Mouse (Mus musculus): ENCODE measurements around the gene Rfc4. TPM values are rescaled to one million over a fixed set of nuclear protein-coding genes. Genes with fewer than 3 reads are reported as not detected.
A peak's percentile ranks its signal among the peaks of the same experiment; 100 is the strongest.
"Not testable (repeated sequence)": the region's sequence is repeated elsewhere in the genome, so short reads cannot be mapped to it uniquely, and the experiment has no call there.

The Rfc4 gene
- polyA plus RNA-seq, 1 experiment from 2014 or later = 150 TPM

GRCm38 (mm10) chr16:23107946-23108759, 19.4 kb downstream of the Rfc4 start:
- peak; percentile 93 for ATAC-seq
- Histone ChIP-seq H3K9me3 (replicated peaks) (no peaks in the 10 kb centered on the region), H3K36me3 (ENCODE audit: poor library complexity, severe bottlenecking) (peaks cover 43% of the 10 kb centered on the region), H3K27ac (peak overlapping the region; percentile 94), H3K27me3 (no peaks in the 10 kb centered on the region), H3K9ac (peak overlapping the region; percentile 100), H3K4me2 (peak overlapping the region; percentile 87), H3K4me1 (peaks cover 33% of the 10 kb centered on the region), H3K4me3 (peak overlapping the region; percentile 98)
- under 1% methylated on average over 52 of the region's 52 CpGs for WGBS

DNA sequence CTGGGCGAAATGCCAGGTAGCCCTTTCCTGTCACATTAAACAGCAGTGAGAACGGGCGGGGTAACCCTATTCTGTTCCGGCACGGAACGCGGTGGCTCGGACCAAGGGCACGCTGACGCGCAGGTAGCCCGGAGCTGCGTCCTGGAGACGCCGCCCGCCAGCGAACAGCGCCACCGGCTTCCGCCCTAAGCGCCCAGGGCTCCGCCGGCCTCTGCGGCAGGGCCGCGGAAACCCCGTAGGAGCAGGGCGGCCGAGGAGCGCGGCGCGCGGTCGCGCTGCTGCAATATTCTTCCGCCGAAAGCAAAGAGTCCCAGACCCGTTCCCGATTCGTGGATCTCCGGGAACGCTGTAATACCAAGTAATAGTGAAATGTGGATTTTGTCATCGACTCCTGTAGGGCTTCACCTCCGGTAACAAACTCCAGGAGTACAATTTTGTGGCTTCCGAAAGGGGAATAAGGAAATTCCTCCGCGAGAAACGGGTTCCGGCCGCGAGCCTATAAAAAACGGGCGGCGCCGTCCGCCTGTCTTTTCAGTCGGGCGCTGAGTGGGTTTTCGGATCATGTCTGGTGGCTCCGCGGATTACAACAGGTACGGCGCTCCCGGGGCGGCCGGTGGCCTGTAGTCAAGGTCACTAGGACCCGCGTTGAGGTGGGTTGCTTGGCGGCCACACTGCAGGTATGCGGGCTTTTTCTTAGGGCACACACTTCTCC, 20.1 kb downstream of the Rfc4 start, which contains the start of gene Eif4a2:
TSS of gene Eif4a2 (plus strand) at position 214 of the 712 bp plus-strand sequence.
- peaks cover 38% of the 10 kb centered on the region for H3K4me1 ChIP-seq
- ATAC-seq = peak; percentile 92

DNA sequence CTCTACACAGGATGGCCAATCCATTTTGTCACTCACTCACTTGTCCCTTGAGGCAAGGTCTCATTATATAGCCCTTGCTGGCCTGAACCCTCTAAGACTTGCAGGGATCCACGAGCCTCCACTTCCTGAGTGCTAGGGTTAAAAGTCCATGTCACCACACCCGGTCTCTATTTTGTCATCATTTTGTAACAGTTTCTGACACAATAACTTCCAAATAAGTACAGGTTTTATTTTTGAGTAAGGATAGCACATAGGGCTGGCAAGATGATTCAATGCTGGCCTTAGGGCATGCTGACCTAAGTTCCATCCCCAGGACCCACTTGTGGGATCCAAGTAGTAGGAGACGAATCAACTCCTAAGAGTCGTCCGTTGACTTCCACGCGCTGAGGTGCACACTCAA, 21.4 kb downstream of the Rfc4 start:
- Histone ChIP-seq H3K27me3 (peaks cover 9% of the 10 kb centered on the region), H3K36me3 (ENCODE audit: poor library complexity, severe bottlenecking) (peaks cover 23% of the 10 kb centered on the region), H3K27ac (no peak overlapping the region), H3K4me3 (no peak overlapping the region), H3K4me1 (peaks cover 26% of the 10 kb centered on the region), H3K4me2 (no peak overlapping the region), H3K9ac (no peak overlapping the region), H3K9me3 (replicated peaks) (no peaks in the 10 kb centered on the region)
- ATAC-seq = no peak
- 80% methylated on average over 7 of the region's 7 CpGs for WGBS

More for the DNA sequence above, 20.1 kb downstream of the Rfc4 start, which contains the start of gene Eif4a2:
- Histone ChIP-seq H3K4me3 (peak within 1 kb of the TSS; percentile 98), H3K9me3 (replicated peaks) (no peaks in the 10 kb centered on the region), H3K36me3 (ENCODE audit: poor library complexity, severe bottlenecking) (peaks cover 36% of the 10 kb centered on the region), H3K9ac (peak within 1 kb of the TSS; percentile 100), H3K4me2 (peak within 1 kb of the TSS; percentile 87), H3K27ac (peak within 1 kb of the TSS; percentile 94), H3K27me3 (peaks cover 7% of the 10 kb centered on the region)
- WGBS = under 1% methylated on average over 71 of the region's 71 CpGs

- Histone ChIP-seq H3K4me1 (peaks cover 18% of the 10 kb centered on the region), H3K4me2 (no peak overlapping the region), H3K27me3 (peaks cover 21% of the 10 kb centered on the region), H3K27ac (no peak overlapping the region), H3K4me3 (no peak overlapping the region), H3K9me3 (replicated peaks) (no peaks in the 10 kb centered on the region), H3K9ac (no peak overlapping the region), H3K36me3 (ENCODE audit: poor library complexity, severe bottlenecking) (peaks cover 2% of the 10 kb centered on the region; the same call in 1 of the 2 replicates)
- 51% methylated on average over 2 of the region's 2 CpGs for WGBS
- no peak for ATAC-seq
Observed at GRCm38 (mm10) chr16:23103841-23104240, 23.7 kb downstream of the Rfc4 start.

DNA sequence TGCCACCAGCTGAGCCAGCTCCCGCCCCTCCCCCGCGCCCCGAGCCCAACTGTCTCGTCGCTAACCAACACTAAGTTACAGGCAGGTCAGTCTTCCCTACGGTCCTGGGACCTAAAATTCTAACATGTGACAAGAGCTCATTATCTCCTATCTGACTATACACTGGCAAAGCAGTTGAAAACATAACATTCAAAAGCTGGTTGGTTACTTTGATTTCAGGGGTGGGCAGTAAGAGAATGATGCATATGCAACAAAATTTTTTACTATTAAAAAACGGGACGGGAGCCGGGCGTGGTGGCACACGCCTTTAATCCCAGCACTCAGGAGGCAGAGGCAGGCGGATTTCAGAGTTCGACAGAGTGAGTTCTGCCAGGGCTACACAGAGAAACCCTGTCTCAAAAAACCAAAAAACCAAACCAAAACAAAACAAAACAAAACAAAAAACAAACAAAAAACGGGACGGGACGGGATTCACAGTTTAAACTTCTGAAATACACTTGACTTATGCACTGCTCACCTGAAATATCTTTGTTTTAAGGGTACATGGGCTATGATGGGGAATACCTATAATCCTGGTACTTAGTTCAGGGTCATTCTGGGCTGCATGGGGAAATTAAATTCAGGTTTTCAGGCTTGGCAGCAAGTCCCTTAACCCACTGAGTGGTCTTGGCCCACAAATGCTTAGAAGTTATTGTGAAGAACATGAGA, 24.3 kb downstream of the Rfc4 start:
- WGBS = 42% methylated on average over 17 of the region's 17 CpGs
- H3K9ac ChIP-seq = peak overlapping the region; percentile 43; the same call in 1 of the 2 replicates

GRCm38 (mm10) chr16:23102340-23103037, 25.0 kb downstream of the Rfc4 start:
- Histone ChIP-seq H3K9me3 (replicated peaks) (no peaks in the 10 kb centered on the region), H3K27ac (no peak overlapping the region), H3K4me1 (peaks cover 16% of the 10 kb centered on the region), H3K27me3 (peaks cover 21% of the 10 kb centered on the region), H3K4me3 (peak overlapping the region; percentile 13), H3K4me2 (peak overlapping the region; percentile 51), H3K36me3 (ENCODE audit: poor library complexity, severe bottlenecking) (no peaks in the 10 kb centered on the region), H3K9ac (peak overlapping the region; percentile 43; the same call in 1 of the 2 replicates)
- ATAC-seq = no peak
- WGBS = 13% methylated on average over 15 of the region's 15 CpGs

More for the DNA sequence above, 24.3 kb downstream of the Rfc4 start:
- peak overlapping the region; percentile 13 for H3K4me3 ChIP-seq
- no peak for ATAC-seq
- peak overlapping the region; percentile 51 for H3K4me2 ChIP-seq
- H3K27ac ChIP-seq = no peak overlapping the region
- peaks cover 16% of the 10 kb centered on the region for H3K4me1 ChIP-seq
- H3K27me3 ChIP-seq = peaks cover 21% of the 10 kb centered on the region
- no peaks in the 10 kb centered on the region for H3K9me3 ChIP-seq (replicated peaks)
- no peaks in the 10 kb centered on the region for H3K36me3 ChIP-seq (ENCODE audit: poor library complexity, severe bottlenecking)

DNA sequence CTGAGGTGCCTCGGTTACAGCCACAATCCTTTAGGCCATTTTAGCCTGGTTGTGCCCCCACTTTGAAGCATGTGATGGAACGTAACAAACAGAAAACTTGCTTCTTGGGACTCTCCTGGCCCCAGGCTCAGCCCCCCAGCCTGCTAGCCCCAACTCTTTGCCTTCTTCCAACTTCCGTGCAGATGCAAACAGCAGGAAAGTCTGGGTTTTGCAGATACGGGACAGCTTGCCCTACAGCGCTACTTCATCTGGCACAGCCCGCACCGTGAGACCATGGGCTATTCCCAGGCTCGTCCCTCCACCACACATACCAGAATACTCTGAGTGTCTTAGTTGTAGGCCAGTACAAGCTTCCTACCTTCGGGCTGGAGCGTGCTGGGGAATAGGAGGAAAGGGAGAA, 26.9 kb downstream of the Rfc4 start:
- Histone ChIP-seq H3K4me1 (peaks cover 16% of the 10 kb centered on the region), H3K9me3 (replicated peaks) (no peaks in the 10 kb centered on the region), H3K4me2 (peak overlapping the region; percentile 62), H3K9ac (no peak overlapping the region), H3K27ac (no peak overlapping the region), H3K36me3 (ENCODE audit: poor library complexity, severe bottlenecking) (no peaks in the 10 kb centered on the region), H3K4me3 (peak overlapping the region; percentile 35; the same call in 1 of the 2 replicates), H3K27me3 (peaks cover 21% of the 10 kb centered on the region)
- ATAC-seq = no peak
- 13% methylated on average over 10 of the region's 10 CpGs for WGBS

DNA sequence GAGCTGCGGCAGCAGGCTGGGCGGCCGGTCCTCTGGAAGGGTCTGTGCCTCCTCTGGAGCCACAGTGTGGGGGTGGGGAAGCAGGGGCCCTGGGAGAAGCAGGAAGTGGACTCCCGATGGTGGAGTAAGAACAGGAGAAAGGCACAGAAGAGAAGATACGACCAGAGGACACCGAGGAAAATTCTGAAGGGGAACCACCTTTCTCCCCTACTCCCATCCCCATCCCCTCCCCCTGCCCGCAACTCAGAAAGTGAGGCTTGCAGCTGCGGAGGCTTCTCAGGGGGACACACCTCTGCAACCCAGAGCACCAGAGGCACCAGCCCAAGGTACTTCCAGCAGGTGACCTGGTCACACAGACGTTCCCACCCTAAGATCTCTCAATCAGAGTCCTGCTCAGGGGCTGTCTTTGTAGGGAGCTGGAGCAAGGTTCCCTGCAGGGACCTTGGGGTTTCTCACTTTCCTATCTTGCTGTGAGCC, 27.4 kb downstream of the Rfc4 start:
- 1% methylated on average over 9 of the region's 9 CpGs for WGBS
- peaks cover 21% of the 10 kb centered on the region for H3K27me3 ChIP-seq
- peak overlapping the region; percentile 35 for H3K4me3 ChIP-seq
- H3K9ac ChIP-seq = peak overlapping the region; percentile 58
- ATAC-seq = peak; percentile 61; the same call in 1 of the 2 replicates
- peak overlapping the region; percentile 62 for H3K4me2 ChIP-seq
- H3K27ac ChIP-seq = no peak overlapping the region
- no peaks in the 10 kb centered on the region for H3K36me3 ChIP-seq (ENCODE audit: poor library complexity, severe bottlenecking)
- H3K4me1 ChIP-seq = peaks cover 16% of the 10 kb centered on the region
- H3K9me3 ChIP-seq (replicated peaks) = no peaks in the 10 kb centered on the region

- WGBS = 6% methylated on average over 12 of the region's 12 CpGs
- no peak for ATAC-seq
- Histone ChIP-seq H3K27me3 (peaks cover 21% of the 10 kb centered on the region), H3K9ac (peak overlapping the region; percentile 58), H3K9me3 (replicated peaks) (no peaks in the 10 kb centered on the region), H3K4me3 (peak overlapping the region; percentile 35), H3K27ac (no peak overlapping the region), H3K4me2 (peak overlapping the region; percentile 62), H3K4me1 (peaks cover 16% of the 10 kb centered on the region), H3K36me3 (ENCODE audit: poor library complexity, severe bottlenecking) (no peaks in the 10 kb centered on the region)
Observed at GRCm38 (mm10) chr16:23099632-23100031, 27.9 kb downstream of the Rfc4 start.

DNA sequence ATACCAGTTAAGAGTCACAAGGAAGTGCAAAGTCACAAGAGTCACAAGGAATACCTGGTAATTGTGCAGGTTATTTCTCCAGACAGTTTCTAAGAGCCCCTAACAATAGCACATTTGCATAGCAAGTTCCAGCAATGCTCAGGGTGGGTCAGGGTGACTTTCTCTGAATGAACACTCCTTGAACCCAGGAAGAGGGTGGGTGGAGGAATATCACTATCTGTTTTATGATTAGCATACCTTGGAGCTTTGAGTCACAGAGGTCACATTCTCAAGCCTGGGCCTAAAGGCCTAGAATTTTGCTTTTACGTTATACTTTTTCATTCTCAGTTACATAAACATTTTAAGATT, 29.5 kb downstream of the Rfc4 start:
- H3K4me3 ChIP-seq; H3K9ac ChIP-seq; ATAC-seq; H3K27ac ChIP-seq; H3K4me2 ChIP-seq; H3K9me3 ChIP-seq (replicated peaks); H3K36me3 ChIP-seq (ENCODE audit: poor library complexity, severe bottlenecking): not testable (repeated sequence)
- Histone ChIP-seq H3K4me1 (peaks cover 16% of the 10 kb centered on the region), H3K27me3 (peaks cover 21% of the 10 kb centered on the region)
- 100% methylated on average over 1 of the region's 1 CpGs for WGBS
